Mouse (Mus musculus): ENCODE data around the gene Snx10.

DNA sequence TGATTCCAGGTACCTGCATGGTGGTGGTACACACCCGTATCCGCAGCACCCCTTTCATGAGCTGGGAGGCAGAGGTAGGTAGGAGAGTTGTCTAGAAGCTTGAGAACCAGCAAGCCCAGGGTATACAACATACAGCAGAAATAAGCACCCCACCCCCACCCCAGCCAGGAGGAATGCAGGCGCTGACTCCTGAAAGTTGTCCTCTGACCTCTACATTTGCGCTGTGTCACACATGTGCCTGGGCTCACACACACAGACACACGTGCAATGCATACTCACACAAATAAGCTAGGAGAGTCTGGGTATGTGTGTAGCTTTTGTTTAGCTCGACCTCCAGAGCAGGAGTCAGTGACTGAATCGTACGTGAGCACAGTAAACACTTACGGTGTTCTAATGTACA is 76.7 kb downstream of the Snx10 start:
- TF ChIP-seq CTCF (IDR thresholded peaks at IDR 0.05; ENCODE audit: low read depth) (no peak), EP300 (IDR thresholded peaks at IDR 0.05; ENCODE audit: low read depth) (no peak)
